Mouse (Mus musculus) urinary bladder, postnatal 4 days (tissue): ENCODE measurements around the gene Adamts1.
A peak's percentile ranks its signal among the peaks of the same experiment; 100 is the strongest.

Source experiments
- DNase-seq, 2 experiments: peaks; one replicate each; pipeline ENCODE4 v3.0.0; 2021 to 2022; ENCODE audit warnings: low spot score in 2 of 2

Gene Adamts1

DNA sequence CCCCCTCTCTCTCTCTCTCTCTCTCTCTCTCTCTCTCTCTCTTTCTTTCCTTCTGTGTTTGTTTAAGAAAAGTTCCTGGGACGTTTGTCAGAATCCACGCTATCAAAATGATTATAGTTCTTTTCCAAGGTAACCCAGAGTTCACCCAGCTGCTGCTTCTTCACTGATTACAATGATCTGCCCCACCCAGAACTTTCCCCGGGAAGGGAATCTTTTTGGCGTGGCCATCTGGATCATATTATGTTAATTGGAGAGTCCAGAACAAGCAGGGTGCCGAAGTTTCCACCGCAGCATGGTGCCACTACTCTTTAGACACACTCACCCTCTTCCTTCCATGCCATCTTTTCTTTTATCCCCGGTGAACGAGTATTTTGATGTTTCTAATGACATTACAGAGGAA is 37.2 kb downstream of the Adamts1 start:
- no peak for DNase-seq

GRCm38 (mm10) chr16:85765167-85765566 is 37.7 kb downstream of the Adamts1 start:
- no peak for DNase-seq

DNA sequence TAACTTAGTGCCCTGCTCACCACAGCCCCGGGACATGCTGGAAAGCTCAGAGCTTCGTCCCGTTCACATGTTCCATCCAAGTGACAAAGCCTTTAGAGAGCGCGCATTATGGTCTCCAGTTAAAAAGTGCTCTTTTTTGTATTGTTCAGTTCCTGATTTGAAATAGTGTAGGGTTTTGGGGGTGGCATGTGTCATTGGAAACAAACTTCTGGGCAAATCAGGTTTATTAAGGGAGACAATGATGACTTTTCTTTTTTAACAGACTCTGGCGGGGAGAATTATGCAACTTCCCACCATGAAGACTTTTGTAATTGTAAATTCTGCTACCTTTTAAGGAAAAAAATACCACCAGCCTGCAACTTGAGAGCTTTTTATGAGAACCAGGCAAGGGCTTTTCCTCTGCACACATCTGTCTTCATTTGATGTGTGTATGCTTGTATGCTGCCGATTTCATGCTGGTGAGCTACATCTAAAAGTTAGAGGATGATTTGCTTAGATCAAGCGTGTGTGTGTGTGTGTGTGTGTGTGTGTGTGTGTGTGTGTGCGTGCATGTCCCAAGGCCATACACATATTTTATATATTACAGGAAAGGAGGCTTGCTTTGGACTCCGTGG is 40.8 kb downstream of the Adamts1 start:
- no peak for DNase-seq

DNA sequence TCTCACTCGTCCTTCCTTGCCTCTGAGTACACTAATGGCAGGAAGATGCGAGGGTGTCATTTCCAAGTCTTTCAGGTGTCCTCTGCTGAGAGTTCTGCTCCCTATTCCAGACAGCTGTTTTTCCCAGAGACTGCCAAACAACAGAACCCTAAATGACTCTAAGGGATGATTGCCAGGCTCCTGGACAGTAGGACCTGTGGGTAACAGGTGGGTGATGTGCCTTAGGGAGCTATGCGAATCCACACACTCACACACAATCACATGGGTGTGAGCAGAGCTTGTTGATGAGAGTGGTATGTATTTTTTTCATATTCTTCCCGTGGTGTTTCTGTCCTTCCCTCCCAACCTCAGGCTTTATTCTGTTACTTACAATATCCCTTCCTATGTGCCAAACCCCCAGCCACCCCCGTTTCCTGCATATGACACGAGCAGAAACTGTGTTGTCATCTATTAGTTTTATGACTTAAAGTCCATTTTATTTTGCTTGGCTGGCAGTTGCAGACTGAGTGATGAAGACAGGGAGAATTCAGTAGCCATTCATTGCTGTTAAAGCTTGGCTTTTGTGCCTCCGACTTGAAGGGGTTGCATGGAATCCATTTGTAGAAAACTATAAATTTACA is 41.8 kb downstream of the Adamts1 start:
- no peak for DNase-seq

DNA sequence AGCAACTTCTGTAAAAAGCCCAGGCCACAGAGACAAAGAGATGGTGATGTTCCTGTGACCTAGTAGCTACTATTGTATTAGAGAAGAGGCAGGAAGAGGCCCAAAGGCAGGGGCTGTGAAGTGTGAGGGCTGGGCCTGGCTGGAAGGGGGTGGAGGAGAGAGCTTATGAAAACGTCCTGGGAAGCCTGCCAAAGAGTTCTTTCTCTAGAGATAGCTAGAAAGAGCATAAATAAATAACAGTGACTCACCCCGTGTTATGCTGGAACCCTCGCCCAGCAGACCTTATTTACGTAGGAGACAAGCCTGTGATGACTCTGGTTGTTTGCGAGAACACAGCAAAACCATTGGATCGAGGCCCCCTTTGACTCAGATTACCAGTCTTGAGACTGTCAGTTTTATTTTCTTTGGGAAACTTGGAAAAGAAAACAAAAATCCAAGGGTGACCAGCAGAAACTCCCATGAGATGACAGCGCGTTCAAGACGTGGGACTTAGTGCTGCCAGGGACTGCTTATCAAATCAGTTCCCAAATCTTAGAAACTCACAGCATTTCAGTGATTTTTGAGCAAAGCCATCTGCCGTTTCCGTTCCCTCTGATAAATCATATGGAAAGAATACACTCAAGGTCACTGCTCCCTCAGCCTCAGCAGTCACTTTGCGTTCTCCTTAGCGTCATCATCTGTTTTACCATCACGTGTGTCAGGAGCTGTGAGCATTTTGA is 46.7 kb downstream of the Adamts1 start:
- peak; percentile 62 to 80 for DNase-seq

DNA sequence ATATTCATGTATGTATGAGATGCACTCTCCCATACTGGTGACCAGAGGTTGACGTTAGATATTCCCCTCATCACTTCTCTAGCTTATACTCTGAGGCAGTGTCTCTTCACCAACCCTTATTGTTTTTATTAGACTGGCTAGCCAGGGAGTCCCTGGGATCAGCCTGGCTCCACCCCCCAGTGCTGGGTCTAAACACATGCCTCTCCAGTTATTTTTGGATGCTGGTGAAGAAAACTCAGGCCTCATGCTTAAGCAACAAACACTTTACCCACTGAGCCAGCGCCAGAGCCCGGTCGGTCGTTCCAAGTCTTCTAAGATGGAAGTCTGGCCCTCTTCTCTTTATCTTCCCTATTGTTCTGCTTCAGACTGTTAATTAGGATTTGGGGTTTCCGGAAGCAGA is 53.6 kb downstream of the Adamts1 start:
- no peak for DNase-seq

DNA sequence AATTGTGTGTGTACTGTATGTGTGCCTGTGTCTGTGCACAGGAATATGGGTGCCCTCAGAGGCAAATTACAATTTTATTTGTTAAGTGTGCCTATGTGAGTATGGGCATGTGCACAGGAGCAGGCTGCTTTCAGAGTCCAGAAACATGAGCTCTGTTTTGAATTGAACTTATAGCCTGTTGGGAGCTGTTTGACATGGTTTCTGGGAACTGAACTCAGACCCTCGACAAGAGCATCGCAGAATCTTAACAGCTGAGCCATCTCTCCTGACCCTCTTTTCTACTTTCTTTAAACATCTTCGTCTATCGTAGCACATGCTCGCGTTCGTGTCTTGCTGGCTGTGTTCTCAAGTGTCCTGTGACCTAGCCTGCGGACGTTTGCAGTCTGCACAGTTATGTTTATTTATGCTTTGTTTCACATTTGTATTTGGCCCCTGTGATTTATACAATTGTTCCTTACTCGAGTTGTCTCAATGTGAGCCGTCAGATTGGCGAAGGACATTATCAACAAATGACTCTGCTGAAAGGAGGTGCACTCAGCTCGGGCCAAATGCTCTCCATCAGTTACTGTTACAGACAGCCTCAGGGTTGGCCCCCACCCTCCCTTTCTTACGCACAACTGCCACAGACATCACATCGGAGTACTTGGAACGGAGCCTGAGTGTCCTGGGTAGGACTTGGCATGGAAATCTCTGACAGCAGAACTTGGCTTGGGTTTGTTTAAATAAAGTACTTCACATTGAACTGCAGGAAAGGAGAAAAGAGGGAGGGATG is 55.1 kb downstream of the Adamts1 start:
- peak in 1 of 2 experiments; percentile 51 for DNase-seq

DNA sequence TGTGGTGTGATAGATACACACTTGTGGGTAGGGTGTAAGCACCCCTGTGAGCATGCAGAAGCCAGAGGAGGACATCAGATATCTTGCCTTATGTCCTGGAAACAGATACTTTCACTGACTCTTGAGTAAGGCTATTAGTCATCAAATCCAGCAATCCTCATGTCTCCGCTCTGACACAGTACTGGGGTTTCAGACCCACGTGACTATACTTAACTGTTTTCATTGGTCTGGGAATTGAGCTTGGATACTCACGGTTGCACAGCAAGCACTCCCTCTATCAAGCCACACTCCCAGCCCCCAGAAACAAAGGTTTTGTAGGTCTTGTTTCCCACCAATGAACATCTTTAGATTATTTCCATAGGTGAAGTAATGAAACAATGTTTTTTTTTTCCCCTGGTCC is 56.5 kb downstream of the Adamts1 start:
- no peak for DNase-seq
